Mouse (Mus musculus) small intestine, adult 10 weeks (tissue): ENCODE results near the gene H2-Ab1. TPM values are rescaled to one million over a fixed set of nuclear protein-coding genes. Genes with fewer than 3 reads are reported as not detected.

ENCODE experiments used
- polyA plus RNA-seq: library from polyadenylated mRNA; stranded (reverse); fragments of 350-450 nt; fragmentation: Illumina TruSeq; extraction: RNeasy Lipid Tissue Mini Kit (QIAGEN cat#74804); gene quantifications from one replicate; pipeline ENCODE4 v1.2.3, GENCODE M21; 2014; ENCODE audit warnings: low replicate concordance

Gene H2-Ab1
- 39.7 TPM for polyA plus RNA-seq

DNA sequence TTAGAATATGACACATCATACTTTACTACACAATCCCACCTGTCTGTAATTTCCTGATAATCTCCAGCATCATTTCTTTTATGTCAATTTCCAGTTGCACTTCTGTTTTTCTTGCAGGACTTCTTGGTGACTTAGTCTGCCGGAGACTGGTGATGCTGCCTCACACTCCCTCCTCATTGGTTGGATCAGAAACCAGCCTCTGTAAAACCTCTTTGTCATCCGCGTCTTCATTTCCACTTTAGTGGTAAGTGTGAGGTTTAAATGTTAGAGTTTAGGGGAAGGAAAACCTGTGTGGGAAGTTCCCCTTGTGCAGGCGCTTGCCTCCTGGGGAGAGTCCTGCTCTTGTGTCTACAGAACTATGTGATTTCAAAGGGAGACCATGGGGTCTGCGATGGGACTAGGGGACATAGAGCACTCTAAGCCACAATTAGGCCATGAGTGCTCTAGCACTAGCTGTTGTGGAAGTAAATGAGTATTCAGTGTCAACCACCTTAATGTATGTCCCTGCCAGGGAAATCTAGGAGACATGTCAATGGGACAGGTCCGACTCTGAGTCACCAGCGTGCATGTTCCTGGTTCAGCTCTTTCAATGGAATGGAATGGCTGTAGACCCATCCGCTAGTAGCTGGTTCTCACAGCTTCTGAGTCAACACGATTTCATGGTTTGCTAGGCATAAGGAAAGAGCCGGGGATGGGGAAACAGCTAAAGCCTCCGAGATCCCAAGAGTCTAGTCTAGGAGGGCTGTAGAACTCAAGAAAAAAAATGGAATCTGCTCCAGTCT, at the start of gene H2-Ab1:
TSS of gene H2-Ab1 (plus strand) at position 96 of the 782 bp plus-strand sequence.

DNA sequence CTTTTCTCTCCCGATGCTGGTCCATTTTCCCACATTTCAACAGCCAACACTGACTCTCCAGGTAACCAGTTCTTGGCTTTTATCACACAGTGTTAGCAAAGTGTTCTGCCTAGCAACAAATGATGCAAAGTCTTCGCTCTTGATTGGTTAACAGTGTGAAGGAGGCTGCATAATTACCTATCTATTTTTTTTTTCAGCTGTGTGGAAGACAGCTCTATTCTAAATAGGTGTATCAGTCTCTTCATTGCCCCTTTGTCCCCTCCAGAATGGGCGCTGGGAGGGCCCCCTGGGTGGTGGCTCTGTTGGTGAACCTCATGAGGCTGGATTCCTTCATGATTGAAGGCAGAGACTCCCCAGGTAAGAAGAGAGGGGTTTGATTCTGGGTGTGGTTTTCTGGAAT, 18.8 kb upstream of the H2-Ab1 start, which contains the start of gene H2-Ob:
TSS of gene H2-Ob (plus strand) at position 198 of the 400 bp plus-strand sequence.

DNA sequence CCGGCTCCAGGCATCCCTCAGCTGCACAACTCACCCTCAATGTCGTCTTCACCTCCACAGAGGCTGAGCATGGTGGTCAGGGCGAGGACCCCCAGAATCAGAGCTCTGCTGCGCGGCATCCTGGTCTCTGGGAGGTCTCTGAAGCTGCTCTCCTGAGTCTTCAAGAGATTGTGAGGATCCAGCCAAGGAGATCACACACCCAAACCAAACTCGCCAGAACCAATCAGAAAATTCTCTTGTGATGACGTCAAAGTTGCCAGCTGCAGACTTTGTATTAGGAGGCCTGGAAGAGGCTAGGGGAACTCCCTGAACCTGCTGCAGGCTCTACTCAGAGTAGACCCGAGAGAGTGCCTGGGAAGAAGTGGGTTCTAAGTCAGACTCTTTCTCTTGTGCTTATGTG, 30.2 kb downstream of the H2-Ab1 start, which contains the start of gene H2-Aa:
TSS of gene H2-Aa (minus strand) at position 176 of the 400 bp plus-strand sequence.

DNA sequence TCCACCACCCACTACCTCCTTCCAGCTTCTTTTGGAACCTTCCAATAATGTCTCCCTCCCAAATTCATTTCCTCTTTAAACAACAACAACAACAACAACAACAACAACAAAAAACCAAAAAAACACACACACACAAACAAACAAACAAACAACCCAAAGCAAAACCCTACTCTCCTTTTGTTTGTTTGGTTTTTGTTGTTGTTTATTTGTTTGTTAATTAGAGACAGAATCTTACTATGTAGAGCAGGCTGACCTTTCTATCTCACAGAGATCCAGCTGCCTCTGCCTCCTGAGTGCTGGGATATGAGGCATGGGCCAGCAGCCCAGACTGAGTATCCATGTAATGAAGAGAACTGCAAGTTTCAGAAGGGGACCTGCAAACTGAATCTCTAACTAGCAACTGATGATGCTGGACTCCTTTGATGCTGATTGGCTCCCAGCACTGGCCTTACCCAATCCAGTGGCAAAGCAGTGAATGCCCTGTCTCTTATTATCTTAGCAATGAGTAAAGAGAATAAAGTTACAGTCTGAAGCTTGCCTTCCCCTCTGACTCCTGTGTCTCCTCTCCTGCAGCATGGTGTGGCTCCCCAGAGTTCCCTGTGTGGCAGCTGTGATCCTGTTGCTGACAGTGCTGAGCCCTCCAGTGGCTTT, 48.0 kb downstream of the H2-Ab1 start, which contains the start of gene H2-Eb1:
TSS of gene H2-Eb1 (plus strand) at position 488 of the 651 bp plus-strand sequence.

Other genes with a start within 250 kb of the H2-Ab1 start
- gene Ring1, start 233.0 kb upstream of the H2-Ab1 start, polyA plus RNA-seq, result 0.74 TPM
- not detected for gene H2-Ke6, start 229.6 kb upstream of the H2-Ab1 start, polyA plus RNA-seq
- 0.48 TPM for gene Slc39a7, start 226.0 kb upstream of the H2-Ab1 start, polyA plus RNA-seq
- 0.22 TPM for gene Rxrb, start 225.9 kb upstream of the H2-Ab1 start, polyA plus RNA-seq
- gene Col11a2, start 218.3 kb upstream of the H2-Ab1 start, polyA plus RNA-seq, result not detected
- gene H2-Oa, start 165.3 kb upstream of the H2-Ab1 start, polyA plus RNA-seq, result not detected
- 1.6 TPM for gene H2-DMa, start 138.1 kb upstream of the H2-Ab1 start, polyA plus RNA-seq
- 197 TPM for gene Brd2, start 135.1 kb upstream of the H2-Ab1 start, polyA plus RNA-seq
- 1.5 TPM for gene H2-DMb2, start 114.4 kb upstream of the H2-Ab1 start, polyA plus RNA-seq
- gene H2-DMb1, start 104.6 kb upstream of the H2-Ab1 start, polyA plus RNA-seq, result 12.1 TPM
- gene Tap1, start 70.1 kb upstream of the H2-Ab1 start, polyA plus RNA-seq, result 5.6 TPM
- gene Psmb9, start 69.9 kb upstream of the H2-Ab1 start, polyA plus RNA-seq, result 5.8 TPM
- gene Psmb8, start 60.0 kb upstream of the H2-Ab1 start, polyA plus RNA-seq, result 7.2 TPM
- gene Tap2, start 54.2 kb upstream of the H2-Ab1 start, polyA plus RNA-seq, result not detected
- 13.2 TPM for gene H2-Ob, start 18.8 kb upstream of the H2-Ab1 start, polyA plus RNA-seq
- gene H2-Aa, start 30.1 kb downstream of the H2-Ab1 start, polyA plus RNA-seq, result 122 TPM
- 5.2 TPM for gene H2-Eb1, start 48.2 kb downstream of the H2-Ab1 start, polyA plus RNA-seq
- 2.7 TPM for gene H2-Eb2, start 68.0 kb downstream of the H2-Ab1 start, polyA plus RNA-seq
- gene Btnl2, start 97.1 kb downstream of the H2-Ab1 start, polyA plus RNA-seq, result 76.7 TPM
- 231 TPM for gene Btnl1, start 119.4 kb downstream of the H2-Ab1 start, polyA plus RNA-seq
- gene BC051142, start 141.1 kb downstream of the H2-Ab1 start, polyA plus RNA-seq, result 1.1 TPM
- 36.6 TPM for gene Btnl4, start 219.6 kb downstream of the H2-Ab1 start, polyA plus RNA-seq